ENCODE assay signal across 13 mouse cellular contexts in genomic region chr4:118016323-118016911, GRCm38 (mm10).
DNase-seq lines count a peak whose midpoint lies in the region; ATAC-seq and TF ChIP-seq lines count a peak whose summit lies in the region.
"Had no signal": no experiment of that assay in that cellular context is flagged by ENCODE, and none has a peak within 500 bp of the region (broad histone marks: within the 10 kb centered on the region; RNA-seq: fewer than 3 reads in every experiment).

No protein-coding gene starts in this region.

- no peak for TF ChIP-seq POLR2A in embryonic fibroblast, embryonic 13.5 days (IDR thresholded peaks at IDR 0.05; ENCODE audit: low read depth, low read length)

- no peak for TF ChIP-seq CTCF in embryonic fibroblast, embryonic 13.5 days (IDR thresholded peaks at IDR 0.05; ENCODE audit: borderline replicate concordance, insufficient read depth, low read length)

- H3K9me3 ChIP-seq in hindbrain, embryonic 13.5 days: no peaks in the 10 kb centered on the region
- H3K9me3 ChIP-seq in hindbrain, embryonic 14.5 days (ENCODE audit: control insufficient read depth, low read length): no peaks in the 10 kb centered on the region
- H3K9me3 ChIP-seq: midbrain, embryonic 12.5 days had no signal

- H3K4me1 ChIP-seq in hindbrain, embryonic 13.5 days (replicated peaks): peaks cover 34% of the 10 kb centered on the region
- H3K4me1 ChIP-seq in hindbrain, embryonic 14.5 days (replicated peaks; ENCODE audit: control insufficient read depth, insufficient read depth, low read length): peaks cover 13% of the 10 kb centered on the region
- H3K4me1 ChIP-seq in embryonic fibroblast, embryonic 13.5 days (ENCODE audit: control insufficient read depth, insufficient read depth, low read length): peaks cover 12% of the 10 kb centered on the region; the same call in 1 of the 2 replicates

- 59% methylated on average over 10 of the region's 10 CpGs for WGBS in hindbrain, embryonic 13.5 days
- WGBS in hindbrain, embryonic 14.5 days: 58% methylated on average over 10 of the region's 10 CpGs

- no peak overlapping the region for H3K4me2 ChIP-seq in hindbrain, embryonic 13.5 days
- no peak overlapping the region for H3K4me2 ChIP-seq in hindbrain, embryonic 14.5 days (replicated peaks)
- H3K4me2 ChIP-seq: lung, embryonic 14.5 days; midbrain, embryonic 12.5 days had no signal

- H3K36me3 ChIP-seq in hindbrain, embryonic 13.5 days: no peaks in the 10 kb centered on the region
- H3K36me3 ChIP-seq in hindbrain, embryonic 14.5 days (replicated peaks; ENCODE audit: control insufficient read depth, insufficient read depth): no peaks in the 10 kb centered on the region; the same call in 1 of the 2 replicates
- H3K36me3 ChIP-seq: midbrain, embryonic 12.5 days had no signal

- peak overlapping the region; percentile 31; the same call in 1 of the 2 replicates for H3K27ac ChIP-seq in hindbrain, embryonic 13.5 days
- no peak overlapping the region for H3K27ac ChIP-seq in hindbrain, embryonic 14.5 days
- peak overlapping the region; percentile 75 for H3K27ac ChIP-seq in embryonic fibroblast, embryonic 13.5 days (ENCODE audit: insufficient read depth, low read length)
- H3K27ac ChIP-seq: heart, adult 2 months; midbrain, embryonic 12.5 days had no signal

- no peak for DNase-seq in hindbrain, embryonic 14.5 days (ENCODE audit: low spot score)
- peak; percentile 91 for DNase-seq in 3134 (ENCODE audit: extremely low read depth, insufficient read length, low spot score)
- DNase-seq in 3T3-L1 (ENCODE audit: low read depth, low spot score): peak; percentile 94
- no peak for DNase-seq in frontal cortex, postnatal 36 days (ENCODE audit: low spot score in 2 of 2)
- DNase-seq in adrenal gland, postnatal 10 days: no peak
- DNase-seq: adrenal gland, postnatal 25 days; heart, postnatal 10 days; kidney, adult 18-20 months; lung, embryonic 14.5 days had no signal

- H3K4me3 ChIP-seq in hindbrain, embryonic 13.5 days: no peak overlapping the region
- no peak overlapping the region for H3K4me3 ChIP-seq in hindbrain, embryonic 14.5 days (replicated peaks; ENCODE audit: low read length)
- H3K4me3 ChIP-seq in embryonic fibroblast, embryonic 13.5 days (ENCODE audit: insufficient read depth, low read length): no peak overlapping the region
- H3K4me3 ChIP-seq: heart, adult 2 months; midbrain, embryonic 12.5 days had no signal

- H3K9ac ChIP-seq in hindbrain, embryonic 13.5 days: no peak overlapping the region
- no peak overlapping the region for H3K9ac ChIP-seq in hindbrain, embryonic 14.5 days
- H3K9ac ChIP-seq: lung, embryonic 14.5 days; midbrain, embryonic 12.5 days had no signal

- H3K27me3 ChIP-seq in hindbrain, embryonic 13.5 days: no peaks in the 10 kb centered on the region
- no peaks in the 10 kb centered on the region for H3K27me3 ChIP-seq in hindbrain, embryonic 14.5 days (ENCODE audit: control insufficient read depth, insufficient read depth, low read length)
- H3K27me3 ChIP-seq: midbrain, embryonic 12.5 days had no signal

- no peak for ATAC-seq in hindbrain, embryonic 13.5 days (ENCODE audit: low FRiP score)
- no peak for ATAC-seq in hindbrain, embryonic 14.5 days (ENCODE audit: low FRiP score)

Comparison
In these comparisons a context has a peak if more than half of its experiments do, and no peak if none do; other contexts are left out.
1. DNase-seq: peak in 3134 (single experiment) and 3T3-L1 (single experiment); none in hindbrain, embryonic 14.5 days (single experiment), frontal cortex, postnatal 36 days (0 of 2) and adrenal gland, postnatal 10 days (single experiment).